Mouse (Mus musculus): ENCODE data around the gene Abcf3. TPM values are rescaled to one million over a fixed set of nuclear protein-coding genes. Genes with fewer than 3 reads are reported as not detected.

The Abcf3 gene
- polyA plus RNA-seq, 1 experiment from 2014 or later: 58.9 TPM

- Histone ChIP-seq H3K4me1 (peaks cover 15% of the 10 kb centered on the region), H3K36me3 (peaks cover 69% of the 10 kb centered on the region), H3K4me3 (no peak overlapping the region), H3K27me3 (ENCODE audit: low read depth, poor library complexity, severe bottlenecking) (no peaks in the 10 kb centered on the region), H3K9me3 (replicated peaks) (no peaks in the 10 kb centered on the region), H3K27ac (replicated peaks) (no peak overlapping the region)
- WGBS: 83% methylated on average over 1 of the region's 1 CpGs
- no peak for DNase-seq (ENCODE audit: low spot score)
Observed at GRCm38 (mm10) chr16:20552594-20552993, 4.2 kb downstream of the Abcf3 start.

GRCm38 (mm10) chr16:20555000-20555399 is 6.6 kb downstream of the Abcf3 start:
- Histone ChIP-seq H3K4me3 (no peak overlapping the region), H3K36me3 (peaks cover 91% of the 10 kb centered on the region), H3K9me3 (replicated peaks) (no peaks in the 10 kb centered on the region), H3K27ac (replicated peaks) (no peak overlapping the region), H3K4me1 (no peaks in the 10 kb centered on the region), H3K27me3 (ENCODE audit: low read depth, poor library complexity, severe bottlenecking) (no peaks in the 10 kb centered on the region)
- 92% methylated on average over 6 of the region's 6 CpGs for WGBS
- DNase-seq (ENCODE audit: low spot score): no peak

- Histone ChIP-seq H3K4me1 (no peaks in the 10 kb centered on the region), H3K9me3 (replicated peaks) (no peaks in the 10 kb centered on the region), H3K36me3 (peaks cover 92% of the 10 kb centered on the region), H3K4me3 (no peak overlapping the region), H3K27ac (replicated peaks) (no peak overlapping the region), H3K27me3 (ENCODE audit: low read depth, poor library complexity, severe bottlenecking) (no peaks in the 10 kb centered on the region)
- 83% methylated on average over 7 of the region's 7 CpGs for WGBS
- no peak for DNase-seq (ENCODE audit: low spot score)
Observed at GRCm38 (mm10) chr16:20557381-20557780, 9.0 kb downstream of the Abcf3 start.

GRCm38 (mm10) chr16:20565075-20565474 is 16.7 kb downstream of the Abcf3 start:
- Histone ChIP-seq H3K27me3 (ENCODE audit: low read depth, poor library complexity, severe bottlenecking) (no peaks in the 10 kb centered on the region), H3K4me3 (no peak overlapping the region), H3K36me3 (peaks cover 33% of the 10 kb centered on the region), H3K27ac (replicated peaks) (no peak overlapping the region), H3K9me3 (replicated peaks) (no peaks in the 10 kb centered on the region), H3K4me1 (no peaks in the 10 kb centered on the region)
- 65% methylated on average over 1 of the region's 1 CpGs for WGBS
- no peak for DNase-seq (ENCODE audit: low spot score)

GRCm38 (mm10) chr16:20589366-20589938 is 41.1 kb downstream of the Abcf3 start, which contains the start of gene Vwa5b2:
Gene Vwa5b2 (plus strand): TSS chr16:20589471.
- Histone ChIP-seq H3K36me3 (no peaks in the 10 kb centered on the region), H3K4me3 (peak within 1 kb of the TSS; percentile 67), H3K27me3 (ENCODE audit: low read depth, poor library complexity, severe bottlenecking) (peaks cover 64% of the 10 kb centered on the region), H3K4me1 (peaks cover 24% of the 10 kb centered on the region), H3K9me3 (replicated peaks) (no peaks in the 10 kb centered on the region), H3K27ac (replicated peaks) (peak within 1 kb of the TSS; percentile 66)
- under 1% methylated on average over 24 of the region's 24 CpGs for WGBS
- peak; percentile 62 for DNase-seq (ENCODE audit: low spot score)

GRCm38 (mm10) chr16:20589939-20590679 is 41.7 kb downstream of the Abcf3 start:
- no peaks in the 10 kb centered on the region for H3K9me3 ChIP-seq (replicated peaks)
- peak overlapping the region; percentile 66 for H3K27ac ChIP-seq (replicated peaks)
- WGBS: under 1% methylated on average over 39 of the region's 39 CpGs
- H3K4me1 ChIP-seq: peaks cover 24% of the 10 kb centered on the region
- no peaks in the 10 kb centered on the region for H3K36me3 ChIP-seq
- H3K27me3 ChIP-seq (ENCODE audit: low read depth, poor library complexity, severe bottlenecking): peaks cover 71% of the 10 kb centered on the region
- no peak for DNase-seq (ENCODE audit: low spot score)
- peak overlapping the region; percentile 67 for H3K4me3 ChIP-seq

GRCm38 (mm10) chr16:20590680-20591038 is 42.3 kb downstream of the Abcf3 start:
- DNase-seq (ENCODE audit: low spot score): peak; percentile 40
- H3K27me3 ChIP-seq (ENCODE audit: low read depth, poor library complexity, severe bottlenecking): peaks cover 76% of the 10 kb centered on the region

GRCm38 (mm10) chr16:20591076-20591705 is 42.8 kb downstream of the Abcf3 start:
- H3K4me3 ChIP-seq: peak overlapping the region; percentile 67
- no peak overlapping the region for H3K27ac ChIP-seq (replicated peaks)
- 5% methylated on average over 48 of the region's 48 CpGs for WGBS
- peak; percentile 29 for DNase-seq (ENCODE audit: low spot score)
- no peaks in the 10 kb centered on the region for H3K36me3 ChIP-seq
- H3K9me3 ChIP-seq (replicated peaks): no peaks in the 10 kb centered on the region
- H3K27me3 ChIP-seq (ENCODE audit: low read depth, poor library complexity, severe bottlenecking): peaks cover 82% of the 10 kb centered on the region
- peaks cover 24% of the 10 kb centered on the region for H3K4me1 ChIP-seq

More at GRCm38 (mm10) chr16:20590680-20591038, 42.3 kb downstream of the Abcf3 start:
- no peaks in the 10 kb centered on the region for H3K9me3 ChIP-seq (replicated peaks)
- peaks cover 24% of the 10 kb centered on the region for H3K4me1 ChIP-seq
- no peak overlapping the region for H3K27ac ChIP-seq (replicated peaks)
- H3K36me3 ChIP-seq: no peaks in the 10 kb centered on the region
- 2% methylated on average over 17 of the region's 17 CpGs for WGBS
- H3K4me3 ChIP-seq: peak overlapping the region; percentile 67

- no peak overlapping the region for H3K27ac ChIP-seq (replicated peaks)
- WGBS: 84% methylated on average over 7 of the region's 7 CpGs
- peaks cover 61% of the 10 kb centered on the region for H3K27me3 ChIP-seq (ENCODE audit: low read depth, poor library complexity, severe bottlenecking)
- no peaks in the 10 kb centered on the region for H3K36me3 ChIP-seq
- no peak for DNase-seq (ENCODE audit: low spot score)
- no peak overlapping the region for H3K4me3 ChIP-seq
- no peaks in the 10 kb centered on the region for H3K9me3 ChIP-seq (replicated peaks)
- H3K4me1 ChIP-seq: peaks cover 13% of the 10 kb centered on the region
Observed at GRCm38 (mm10) chr16:20595060-20595673, 46.8 kb downstream of the Abcf3 start.

GRCm38 (mm10) chr16:20595737-20596136 is 47.4 kb downstream of the Abcf3 start:
- H3K27me3 ChIP-seq (ENCODE audit: low read depth, poor library complexity, severe bottlenecking): peaks cover 55% of the 10 kb centered on the region
- DNase-seq (ENCODE audit: low spot score): no peak
- H3K4me1 ChIP-seq: peaks cover 8% of the 10 kb centered on the region
- H3K27ac ChIP-seq (replicated peaks): no peak overlapping the region
- WGBS: 84% methylated on average over 4 of the region's 4 CpGs
- H3K4me3 ChIP-seq: no peak overlapping the region
- H3K9me3 ChIP-seq (replicated peaks): no peaks in the 10 kb centered on the region
- H3K36me3 ChIP-seq: no peaks in the 10 kb centered on the region

GRCm38 (mm10) chr16:20596687-20597441 is 48.5 kb downstream of the Abcf3 start:
- no peak for DNase-seq (ENCODE audit: low spot score)
- 71% methylated on average over 7 of the region's 7 CpGs for WGBS
- Histone ChIP-seq H3K27ac (replicated peaks) (no peak overlapping the region), H3K9me3 (replicated peaks) (no peaks in the 10 kb centered on the region), H3K4me1 (no peaks in the 10 kb centered on the region), H3K27me3 (ENCODE audit: low read depth, poor library complexity, severe bottlenecking) (peaks cover 44% of the 10 kb centered on the region), H3K4me3 (no peak overlapping the region), H3K36me3 (no peaks in the 10 kb centered on the region)

- DNase-seq (ENCODE audit: low spot score): no peak
- H3K27me3 ChIP-seq (ENCODE audit: low read depth, poor library complexity, severe bottlenecking): peaks cover 8% of the 10 kb centered on the region
- H3K36me3 ChIP-seq: peaks cover 19% of the 10 kb centered on the region
- H3K9me3 ChIP-seq (replicated peaks): no peaks in the 10 kb centered on the region
- no peak overlapping the region for H3K4me3 ChIP-seq
- no peak overlapping the region for H3K27ac ChIP-seq (replicated peaks)
- H3K4me1 ChIP-seq: no peaks in the 10 kb centered on the region
- WGBS: 81% methylated on average over 5 of the region's 5 CpGs
Observed at GRCm38 (mm10) chr16:20600511-20600910, 52.1 kb downstream of the Abcf3 start.
